Mouse (Mus musculus) monocyte, adult 5-6 weeks (primary cell): Measurements from ENCODE around the gene H2-T3. TPM values are rescaled to one million over a fixed set of nuclear protein-coding genes. Genes with fewer than 3 reads are reported as not detected.
"Not testable (repeated sequence)": the region's sequence is repeated elsewhere in the genome, so short reads cannot be mapped to it uniquely, and the experiment has no call there.

Experiments
- ATAC-seq: fragments of 153-309, 156-312 bp; replicated peaks from 2 replicates; pipeline ENCODE4 v1.8.0; 2017; ENCODE audit warnings: mild to moderate bottlenecking; ENCODE audit not compliant: low TSS enrichment, insufficient number of reproducible peaks, severe bottlenecking, poor library complexity, low FRiP score
- total RNA-seq: library from RNA; stranded (forward); fragments of 200-1000, 200-491, 200-594 nt; gene quantifications from 3 replicates; pipeline ENCODE4 v1.2.3, GENCODE M21; 2017

The H2-T3 gene
- total RNA-seq, 1 experiment from 2014 or later, result not detected

GRCm38 (mm10) chr17:36187540-36187939 lies 2.5 kb downstream of the H2-T3 start:
- ATAC-seq, result peak; percentile 84

GRCm38 (mm10) chr17:36182212-36182611 lies 7.9 kb downstream of the H2-T3 start:
- no peak for ATAC-seq

- ATAC-seq, result not testable (repeated sequence)
Measured at GRCm38 (mm10) chr17:36179446-36179845, 10.6 kb downstream of the H2-T3 start.

- not testable (repeated sequence) for ATAC-seq
Measured at GRCm38 (mm10) chr17:36178938-36179337, 11.1 kb downstream of the H2-T3 start.

GRCm38 (mm10) chr17:36176132-36176531 lies 14.0 kb downstream of the H2-T3 start:
- not testable (repeated sequence) for ATAC-seq

GRCm38 (mm10) chr17:36170287-36170814 lies 19.7 kb downstream of the H2-T3 start:
- no peak for ATAC-seq

- no peak for ATAC-seq
Measured at GRCm38 (mm10) chr17:36169753-36170152, 20.3 kb downstream of the H2-T3 start.

GRCm38 (mm10) chr17:36169094-36169493 lies 21.0 kb downstream of the H2-T3 start:
- ATAC-seq, result not testable (repeated sequence)

- ATAC-seq, result no peak
Measured at GRCm38 (mm10) chr17:36168039-36168652, 21.9 kb downstream of the H2-T3 start, which contains the start of gene Gm8909. Gene Gm8909, minus strand, starts transcription at chr17:36168537.

GRCm38 (mm10) chr17:36167306-36168038 lies 22.6 kb downstream of the H2-T3 start:
- peak; percentile 44 for ATAC-seq

GRCm38 (mm10) chr17:36166901-36167300 lies 23.2 kb downstream of the H2-T3 start:
- not testable (repeated sequence) for ATAC-seq

- peak; percentile 42; the same call in 1 of the 2 replicates for ATAC-seq
Measured at GRCm38 (mm10) chr17:36161129-36162051, 28.7 kb downstream of the H2-T3 start.

- not testable (repeated sequence) for ATAC-seq
Measured at GRCm38 (mm10) chr17:36158264-36158663, 31.8 kb downstream of the H2-T3 start.

GRCm38 (mm10) chr17:36157782-36158181 lies 32.3 kb downstream of the H2-T3 start:
- ATAC-seq, result not testable (repeated sequence)

GRCm38 (mm10) chr17:36154271-36155149 lies 35.6 kb downstream of the H2-T3 start:
- no peak for ATAC-seq

GRCm38 (mm10) chr17:36151200-36151599 lies 38.9 kb downstream of the H2-T3 start:
- not testable (repeated sequence) for ATAC-seq

GRCm38 (mm10) chr17:36148468-36148867 lies 41.6 kb downstream of the H2-T3 start:
- ATAC-seq, result not testable (repeated sequence)

GRCm38 (mm10) chr17:36146937-36147336 lies 43.1 kb downstream of the H2-T3 start:
- ATAC-seq, result not testable (repeated sequence)
